Mouse (Mus musculus): ENCODE measurements at regions not wholly inside any gene's neighbourhood (a gene's known extent, or its start where the extent isn't known, plus 50 kb on each side); places are given as distances from the start of the nearest gene placed in this dataset.
A peak's percentile ranks its signal among the peaks of the same experiment; 100 is the strongest.

- Histone ChIP-seq H3K4me1 (ENCODE audit: control insufficient read depth, insufficient read depth, low read length) (peaks cover 14% of the 10 kb centered on the region), H3K4me3 (replicated peaks; ENCODE audit: extremely low read depth, low read depth, low read length) (no peak overlapping the region)
- WGBS, result 61% methylated on average over 9 of the region's 9 CpGs
- DNase-seq, result no peak
- no peak for TF ChIP-seq CTCF (IDR thresholded peaks at IDR 0.05; ENCODE audit: insufficient read depth, low read length)
Observed at GRCm38 (mm10) chr7:73595860-73596259, 54.2 kb upstream of the Chd2 start.

- peak; percentile 83 for DNase-seq
- H3K4me1 ChIP-seq (ENCODE audit: control insufficient read depth, insufficient read depth, low read length), result peaks cover 14% of the 10 kb centered on the region
- peak overlapping the region; percentile 68 for H3K4me3 ChIP-seq (replicated peaks; ENCODE audit: extremely low read depth, low read depth, low read length)
- WGBS, result 2% methylated on average over 23 of the region's 23 CpGs
- peak; percentile 92; the same call in 1 of the 2 replicates for TF ChIP-seq POLR2A (IDR thresholded peaks at IDR 0.05; ENCODE audit: borderline replicate concordance, extremely low read depth, low read depth, low read length)
- no peak for TF ChIP-seq CTCF (IDR thresholded peaks at IDR 0.05; ENCODE audit: insufficient read depth, low read length)
Observed at GRCm38 (mm10) chr7:73595140-73595825, 53.7 kb upstream of the Chd2 start.

GRCm38 (mm10) chr7:73594492-73595139 lies 53.0 kb upstream of the Chd2 start:
- Histone ChIP-seq H3K4me1 (ENCODE audit: control insufficient read depth, insufficient read depth, low read length) (peaks cover 14% of the 10 kb centered on the region), H3K4me3 (replicated peaks; ENCODE audit: extremely low read depth, low read depth, low read length) (peak overlapping the region; percentile 37)
- under 1% methylated on average over 14 of the region's 14 CpGs for WGBS
- no peak for DNase-seq
- TF ChIP-seq POLR2A (IDR thresholded peaks at IDR 0.05; ENCODE audit: borderline replicate concordance, extremely low read depth, low read depth, low read length), result no peak
- TF ChIP-seq CTCF (IDR thresholded peaks at IDR 0.05; ENCODE audit: insufficient read depth, low read length), result no peak

- TF ChIP-seq POLR2A (IDR thresholded peaks at IDR 0.05; ENCODE audit: borderline replicate concordance, extremely low read depth, low read depth, low read length), result no peak
- TF ChIP-seq CTCF (IDR thresholded peaks at IDR 0.05; ENCODE audit: insufficient read depth, low read length), result no peak
- Histone ChIP-seq H3K4me1 (ENCODE audit: control insufficient read depth, insufficient read depth, low read length) (peaks cover 18% of the 10 kb centered on the region), H3K4me3 (replicated peaks; ENCODE audit: extremely low read depth, low read depth, low read length) (no peak overlapping the region)
- 80% methylated on average over 17 of the region's 17 CpGs for WGBS
- no peak for DNase-seq
Observed at GRCm38 (mm10) chr7:73593645-73594385, 52.2 kb upstream of the Chd2 start.

GRCm38 (mm10) chr7:73592857-73593256 lies 51.2 kb upstream of the Chd2 start:
- 75% methylated on average over 5 of the region's 5 CpGs for WGBS
- no peak for DNase-seq
- Histone ChIP-seq H3K4me3 (replicated peaks; ENCODE audit: extremely low read depth, low read depth, low read length) (no peak overlapping the region), H3K4me1 (ENCODE audit: control insufficient read depth, insufficient read depth, low read length) (peaks cover 23% of the 10 kb centered on the region)
- TF ChIP-seq POLR2A (IDR thresholded peaks at IDR 0.05; ENCODE audit: borderline replicate concordance, extremely low read depth, low read depth, low read length) (no peak), CTCF (IDR thresholded peaks at IDR 0.05; ENCODE audit: insufficient read depth, low read length) (no peak)

Data from lung, adult 2 months (tissue).